Mouse (Mus musculus) midbrain, postnatal 0 days (tissue): ENCODE results near the gene Gm49361. TPM values are rescaled to one million over a fixed set of nuclear protein-coding genes. Genes with fewer than 3 reads are reported as not detected.

Experiments used
- ATAC-seq: fragments of 200-750 bp; cut with Nextera tagmentation; 2 replicates; pipeline ENCODE4 v1.8.0; 2017; ENCODE audit warnings: moderate number of reproducible peaks, mild to moderate bottlenecking, moderate TSS enrichment, moderate library complexity; ENCODE audit not compliant: low FRiP score
- DNase-seq: peaks from one replicate; pipeline ENCODE4 v3.0.0-alpha.2; 2015; ENCODE audit warnings: low spot score
- H3K27ac ChIP-seq: fragments of 300-500 bp; sonication (generic); 2 replicates; pipeline ENCODE4 v1.5.1; 2014; ENCODE audit warnings: low read depth, mild to moderate bottlenecking, low read length, mixed read lengths
- H3K27me3 ChIP-seq: fragments of 300-500 bp; sonication (generic); 2 replicates; pipeline ENCODE4 v1.6.1; 2014; ENCODE audit warnings: low read length, control low read depth, mixed read lengths; ENCODE audit not compliant: insufficient read depth
- H3K36me3 ChIP-seq: fragments of 300-500 bp; sonication (generic); 2 replicates; pipeline ENCODE4 v1.6.1; 2014; ENCODE audit warnings: low read length, control low read depth, mixed read lengths; ENCODE audit not compliant: insufficient read depth
- H3K4me1 ChIP-seq: fragments of 300-500 bp; sonication (generic); 2 replicates; pipeline ENCODE4 v1.6.1; 2014; ENCODE audit warnings: mild to moderate bottlenecking, control low read depth, antibody characterized with exemption, low read length, mixed read lengths; ENCODE audit not compliant: insufficient read depth
- H3K4me2 ChIP-seq: fragments of 300-500 bp; sonication (generic); 2 replicates; pipeline ENCODE4 v1.6.1; 2014; ENCODE audit warnings: low read depth, mild to moderate bottlenecking, low read length, mixed read lengths; ENCODE audit not compliant: poor library complexity, severe bottlenecking
- H3K4me3 ChIP-seq: fragments of 300-500 bp; sonication (generic); 2 replicates; pipeline ENCODE4 v1.5.1; 2014; ENCODE audit warnings: low read depth, mild to moderate bottlenecking, low read length, moderate library complexity
- H3K9ac ChIP-seq: fragments of 300-500 bp; sonication (generic); replicated peaks from 2 replicates; pipeline ENCODE4 v1.6.1; 2014; ENCODE audit warnings: mild to moderate bottlenecking, low read length, moderate library complexity, mixed read lengths; ENCODE audit not compliant: poor library complexity, severe bottlenecking
- H3K9me3 ChIP-seq: fragments of 300-500 bp; sonication (generic); 2 replicates; pipeline ENCODE4 v1.6.1; 2016; ENCODE audit warnings: low read length, control low read depth
- CTCF ChIP-seq: IDR thresholded peaks from 2 replicates; pipeline ENCODE4 v1.5.1; 2016; ENCODE audit warnings: antibody characterized with exemption, mild to moderate bottlenecking
- WGBS: fragments of 180-500 bp; shearing (Covaris S2); extraction: QIAGEN DNeasy Blood & Tissue Kit; methylation state at CpG from one replicate; pipeline ENCODE4 v1.1.7; 2014; 5-methylcytosine and 5-hydroxymethylcytosine counted together
- polyA plus RNA-seq: library from polyadenylated mRNA; unstranded; fragments of >200 nt; fragmentation: Nextera tagmentation; extraction: Ambion mirVana; gene quantifications from 2 replicates; pipeline ENCODE4 v1.2.1, GENCODE M21; 2015
- total RNA-seq: library from RNA; depleted of rRNA; stranded (reverse); fragments of >200 nt; gene quantifications from 2 replicates; pipeline ENCODE4 v1.2.3, GENCODE M21; 2014

The Gm49361 gene
- total and polyA plus RNA-seq, 2 experiments from 2014 or later = not detected

GRCm38 (mm10) chr14:57639153-57639552 is 106.8 kb downstream of the Gm49361 start:
- Histone ChIP-seq H3K4me2 (no peak overlapping the region), H3K27ac (no peak overlapping the region), H3K9ac (no peak overlapping the region), H3K4me1 (no peaks in the 10 kb centered on the region), H3K9me3 (no peaks in the 10 kb centered on the region), H3K36me3 (no peaks in the 10 kb centered on the region; the same call in 1 of the 2 replicates), H3K4me3 (no peak overlapping the region), H3K27me3 (no peaks in the 10 kb centered on the region)
- TF ChIP-seq CTCF = no peak
- no peak for ATAC-seq
- 98% methylated on average over 3 of the region's 3 CpGs for WGBS
- no peak for DNase-seq

DNA sequence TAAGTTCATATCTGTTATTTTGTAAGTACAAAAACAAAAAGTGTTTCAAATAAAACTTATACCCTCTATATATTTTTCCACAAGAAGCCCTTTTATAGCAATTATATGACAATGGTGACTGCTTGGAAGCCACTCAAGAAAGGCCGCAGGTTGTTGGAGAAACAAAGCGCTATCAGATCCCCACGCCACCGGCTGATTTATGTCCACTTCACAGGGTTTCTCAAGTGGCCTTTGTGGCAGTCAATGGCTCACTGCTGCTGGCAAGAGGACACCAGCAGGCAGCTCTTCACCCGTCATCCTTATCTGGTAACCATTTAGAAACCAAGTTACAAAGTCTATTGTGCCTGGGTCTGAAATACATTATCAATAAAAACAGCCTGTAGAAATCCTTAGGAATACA is 111.8 kb downstream of the Gm49361 start:
- no peaks in the 10 kb centered on the region for H3K4me1 ChIP-seq
- DNase-seq = no peak

GRCm38 (mm10) chr14:57629595-57629994 is 116.3 kb downstream of the Gm49361 start:
- Histone ChIP-seq H3K4me2 (no peak overlapping the region), H3K4me1 (no peaks in the 10 kb centered on the region), H3K27ac (no peak overlapping the region), H3K27me3 (no peaks in the 10 kb centered on the region), H3K9ac (no peak overlapping the region), H3K4me3 (no peak overlapping the region), H3K9me3 (no peaks in the 10 kb centered on the region), H3K36me3 (peaks cover 12% of the 10 kb centered on the region; the same call in 1 of the 2 replicates)
- WGBS = 62% methylated on average over 4 of the region's 4 CpGs
- no peak for DNase-seq
- no peak for ATAC-seq
- TF ChIP-seq CTCF = no peak

More for the DNA sequence above, 111.8 kb downstream of the Gm49361 start:
- H3K9ac ChIP-seq = no peak overlapping the region
- 64% methylated on average over 5 of the region's 5 CpGs for WGBS
- no peak overlapping the region for H3K4me2 ChIP-seq
- H3K4me3 ChIP-seq = no peak overlapping the region
- H3K36me3 ChIP-seq = no peaks in the 10 kb centered on the region
- no peaks in the 10 kb centered on the region for H3K27me3 ChIP-seq
- TF ChIP-seq CTCF = no peak
- H3K9me3 ChIP-seq = no peaks in the 10 kb centered on the region
- no peak overlapping the region for H3K27ac ChIP-seq
- no peak for ATAC-seq

DNA sequence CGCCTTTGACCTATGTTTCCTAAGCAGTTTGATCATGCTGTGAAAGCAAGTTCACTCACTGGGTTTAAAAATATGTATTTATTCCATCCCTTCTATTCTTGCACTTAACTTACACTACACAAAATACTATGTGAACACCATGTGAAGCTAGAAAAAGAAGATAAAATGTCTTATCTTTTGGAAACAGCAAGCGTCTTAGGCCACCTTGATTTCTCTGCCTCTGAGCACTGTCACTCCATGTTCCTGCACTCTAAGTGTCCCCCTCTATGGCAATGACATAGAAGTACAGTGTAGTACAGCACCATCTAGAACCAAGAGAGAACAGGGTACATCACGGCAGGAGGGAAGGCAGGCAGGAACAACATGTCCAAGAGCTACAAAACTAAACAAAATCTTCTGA is 123.0 kb downstream of the Gm49361 start:
- no peak for ATAC-seq
- 89% methylated on average over 3 of the region's 3 CpGs for WGBS

DNA sequence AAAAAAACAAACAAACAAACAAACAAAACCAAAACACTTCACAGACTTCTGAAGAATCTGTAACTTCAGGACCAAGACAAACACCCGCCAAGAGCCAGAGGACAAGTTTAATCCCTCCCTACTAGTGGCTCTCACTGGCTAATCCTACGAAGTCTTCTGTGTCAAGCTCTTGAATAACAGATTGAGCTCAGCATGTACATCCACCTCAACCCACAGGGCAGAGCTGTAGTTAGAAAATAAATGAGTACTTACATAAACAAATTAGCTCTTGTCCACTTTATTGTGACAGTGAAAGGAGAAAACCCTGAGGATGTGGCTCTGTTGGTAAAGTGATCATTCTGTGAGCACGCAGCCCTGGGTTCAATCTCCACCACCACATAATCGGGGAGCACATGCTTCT is 124.2 kb downstream of the Gm49361 start:
- no peak overlapping the region for H3K9ac ChIP-seq
- no peak for TF ChIP-seq CTCF
- H3K4me2 ChIP-seq = no peak overlapping the region
- no peak for ATAC-seq
- H3K36me3 ChIP-seq = peaks cover 5% of the 10 kb centered on the region; the same call in 1 of the 2 replicates
- no peaks in the 10 kb centered on the region for H3K27me3 ChIP-seq
- no peak overlapping the region for H3K27ac ChIP-seq
- no peaks in the 10 kb centered on the region for H3K4me1 ChIP-seq
- H3K9me3 ChIP-seq = no peaks in the 10 kb centered on the region
- no peak overlapping the region for H3K4me3 ChIP-seq
- no peak for DNase-seq
- WGBS = 53% methylated on average over 4 of the region's 4 CpGs

More for the DNA sequence above, 123.0 kb downstream of the Gm49361 start:
- TF ChIP-seq CTCF = no peak
- H3K27me3 ChIP-seq = no peaks in the 10 kb centered on the region
- H3K4me2 ChIP-seq = no peak overlapping the region
- no peaks in the 10 kb centered on the region for H3K9me3 ChIP-seq
- DNase-seq = no peak
- no peak overlapping the region for H3K4me3 ChIP-seq
- H3K27ac ChIP-seq = no peak overlapping the region
- no peaks in the 10 kb centered on the region for H3K4me1 ChIP-seq
- peaks cover 10% of the 10 kb centered on the region; the same call in 1 of the 2 replicates for H3K36me3 ChIP-seq
- no peak overlapping the region for H3K9ac ChIP-seq

- ATAC-seq (no peak), DNase-seq (no peak)
- WGBS = 60% methylated on average over 4 of the region's 4 CpGs
- no peaks in the 10 kb centered on the region for H3K4me1 ChIP-seq
- no peak overlapping the region for H3K4me2 ChIP-seq
- H3K27me3 ChIP-seq = no peaks in the 10 kb centered on the region
- H3K9me3 ChIP-seq = no peaks in the 10 kb centered on the region
- H3K4me3 ChIP-seq = no peak overlapping the region
- TF ChIP-seq CTCF = no peak
- H3K9ac ChIP-seq = no peak overlapping the region
- peaks cover under 1% of the 10 kb centered on the region; the same call in 1 of the 2 replicates for H3K36me3 ChIP-seq
- no peak overlapping the region for H3K27ac ChIP-seq
Observed at GRCm38 (mm10) chr14:57620598-57621236, 125.2 kb downstream of the Gm49361 start.
